Mouse (Mus musculus) liver, embryonic 11.5 days (tissue): ENCODE measurements at regions not wholly inside any gene's neighbourhood (a gene's known extent, or its start where the extent isn't known, plus 50 kb on each side); places are given as distances from the start of the nearest gene placed in this dataset.

Source experiments
- ATAC-seq: fragments of 200-750 bp; cut with Nextera tagmentation; replicated peaks from 2 replicates; pipeline ENCODE4 v1.8.0; 2017; ENCODE audit warnings: moderate number of reproducible peaks, mild to moderate bottlenecking, moderate TSS enrichment, moderate library complexity; ENCODE audit not compliant: low FRiP score
- DNase-seq: peaks from one replicate; pipeline ENCODE4 v3.0.0-alpha.2; 2017; ENCODE audit warnings: low spot score
- H3K27ac ChIP-seq: fragments of 300-500 bp; sonication (generic); 2 replicates; pipeline ENCODE4 v1.5.1; 2014; ENCODE audit warnings: mild to moderate bottlenecking, low read depth, low read length, control low read depth
- H3K27me3 ChIP-seq: fragments of 300-500 bp; sonication (generic); replicated peaks from 2 replicates; pipeline ENCODE4 v1.6.1; 2014; ENCODE audit warnings: low read length, mixed read lengths; ENCODE audit not compliant: control insufficient read depth, insufficient read depth
- H3K36me3 ChIP-seq: fragments of 300-500 bp; sonication (generic); 2 replicates; pipeline ENCODE4 v1.6.1; 2014; ENCODE audit warnings: mild to moderate bottlenecking, low read length, moderate library complexity, mixed read lengths; ENCODE audit not compliant: control insufficient read depth, insufficient read depth
- H3K4me1 ChIP-seq: fragments of 300-500 bp; sonication (generic); replicated peaks from 2 replicates; pipeline ENCODE4 v1.6.1; 2014; ENCODE audit warnings: low read length, mixed read lengths; ENCODE audit not compliant: control insufficient read depth, insufficient read depth
- H3K4me2 ChIP-seq: fragments of 300-500 bp; sonication (generic); 2 replicates; pipeline ENCODE4 v1.6.1; 2014; ENCODE audit warnings: mild to moderate bottlenecking, control low read depth, moderate library complexity
- H3K4me3 ChIP-seq: fragments of 300-500 bp; sonication (generic); 2 replicates; pipeline ENCODE4 v1.5.1; 2014; ENCODE audit warnings: low read depth, low read length, control low read depth
- H3K9ac ChIP-seq: fragments of 300-500 bp; sonication (generic); 2 replicates; pipeline ENCODE4 v1.6.1; 2014; ENCODE audit warnings: low read depth, low read length, control low read depth
- H3K9me3 ChIP-seq: fragments of 300-500 bp; sonication (generic); 2 replicates; pipeline ENCODE4 v1.6.1; 2016; ENCODE audit warnings: low read length, inconsistent platforms, mixed read lengths; ENCODE audit not compliant: control insufficient read depth
- WGBS: fragments of 180-500 bp; shearing (Covaris S2); extraction: QIAGEN DNeasy Blood & Tissue Kit; methylation state at CpG from one replicate; pipeline ENCODE4 v1.1.7; 2014; 5-methylcytosine and 5-hydroxymethylcytosine counted together

DNA sequence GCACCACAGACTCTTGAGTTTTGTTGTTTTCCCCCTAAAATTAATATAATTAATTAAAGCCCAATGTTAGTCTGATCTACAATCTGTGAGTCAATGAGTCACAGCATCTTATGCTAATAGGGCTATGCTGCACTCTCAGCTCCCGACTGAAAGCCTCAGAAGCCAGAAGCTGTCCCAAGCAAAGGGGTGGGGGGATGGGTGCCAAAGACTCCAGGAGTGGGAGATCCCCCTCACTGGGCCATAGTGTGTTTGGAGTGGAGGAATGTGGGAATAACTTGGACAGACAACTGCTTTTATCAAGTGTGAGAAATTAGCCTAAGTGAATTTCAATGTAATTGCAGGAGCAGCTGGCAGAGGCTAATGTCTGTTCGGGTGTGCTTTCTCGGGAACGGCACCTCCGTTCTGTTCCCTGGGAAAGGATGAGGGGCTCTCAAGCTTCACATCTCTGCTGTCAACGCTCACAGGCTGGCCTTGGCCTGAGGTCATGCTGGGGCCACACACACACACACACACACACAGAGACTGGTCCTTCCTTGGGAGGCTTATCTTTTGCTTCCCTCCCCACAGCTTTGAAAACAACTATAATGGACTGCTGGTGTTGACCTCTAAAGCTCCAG, 124.2 kb upstream of the 1700016C15Rik start:
- H3K4me1 ChIP-seq: 0 out of 2 replicates have a peak, but pooled peaks cover 2% of the 10 kb centered on the region
- WGBS: 52% methylated on average over 6 of the region's 6 CpGs
- no peak overlapping the region for H3K27ac ChIP-seq
- no peaks in the 10 kb centered on the region for H3K27me3 ChIP-seq
- no peaks in the 10 kb centered on the region for H3K36me3 ChIP-seq
- H3K9me3 ChIP-seq: no peaks in the 10 kb centered on the region
- H3K9ac ChIP-seq: no peak overlapping the region
- no peak overlapping the region for H3K4me3 ChIP-seq
- ATAC-seq (no peak), DNase-seq (no peak)
- H3K4me2 ChIP-seq: no peak overlapping the region

DNA sequence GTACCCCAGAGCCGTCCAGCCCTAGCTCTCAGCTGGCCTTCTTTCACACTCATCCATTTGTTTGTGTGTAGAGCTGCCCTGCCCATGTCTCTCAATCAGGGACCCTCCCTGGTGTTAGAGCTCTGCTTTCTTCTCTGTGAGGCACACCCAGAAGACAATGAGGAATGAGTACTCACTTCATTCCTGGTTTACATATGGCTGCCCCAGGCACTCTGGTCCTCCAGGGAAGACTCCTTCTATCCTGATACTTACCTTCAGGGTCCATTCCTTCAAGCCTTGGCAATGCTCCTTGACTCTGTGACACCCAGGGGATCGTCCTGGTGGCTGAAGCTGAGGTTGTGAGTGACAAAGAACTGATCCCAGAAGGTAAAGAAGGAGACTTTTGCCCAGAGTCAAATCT, 122.0 kb upstream of the 1700016C15Rik start:
- no peak for DNase-seq
- Histone ChIP-seq H3K9me3 (no peaks in the 10 kb centered on the region), H3K9ac (no peak overlapping the region), H3K4me3 (no peak overlapping the region), H3K4me1 (0 out of 2 replicates have a peak, but pooled peaks cover 5% of the 10 kb centered on the region), H3K27ac (no peak overlapping the region), H3K27me3 (no peaks in the 10 kb centered on the region), H3K4me2 (no peak overlapping the region), H3K36me3 (no peaks in the 10 kb centered on the region)
- WGBS: 70% methylated on average over 2 of the region's 2 CpGs
- ATAC-seq: no peak

DNA sequence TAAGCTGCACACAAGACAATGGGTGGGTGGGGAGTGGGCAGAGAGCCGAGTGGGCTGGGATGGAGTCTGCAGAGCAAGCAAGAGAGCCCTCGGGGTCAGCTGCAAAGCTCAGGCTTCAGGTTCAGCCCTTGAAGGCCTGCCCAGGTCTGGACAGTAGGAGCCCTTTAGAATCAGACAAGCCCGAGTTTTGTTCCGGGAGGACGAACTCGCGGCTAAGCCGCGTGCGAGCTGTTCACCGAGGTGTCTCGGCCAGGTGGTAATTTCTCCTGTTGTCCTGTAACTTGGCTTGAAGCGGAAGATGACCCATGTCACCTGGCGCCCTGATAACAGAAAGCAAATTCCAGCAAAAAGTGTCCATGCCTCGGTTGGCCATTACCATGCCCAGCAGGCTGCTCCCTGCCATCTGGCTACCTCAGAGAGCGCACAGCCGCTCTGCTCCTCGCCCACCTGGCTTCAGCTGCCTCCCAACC, 121.0 kb upstream of the 1700016C15Rik start:
- H3K4me3 ChIP-seq: no peak overlapping the region
- no peak overlapping the region for H3K27ac ChIP-seq
- DNase-seq (no peak), ATAC-seq (no peak)
- H3K4me1 ChIP-seq: 0 out of 2 replicates have a peak, but pooled peaks cover 5% of the 10 kb centered on the region
- H3K9ac ChIP-seq: no peak overlapping the region
- H3K36me3 ChIP-seq: no peaks in the 10 kb centered on the region
- no peaks in the 10 kb centered on the region for H3K27me3 ChIP-seq
- H3K9me3 ChIP-seq: no peaks in the 10 kb centered on the region
- no peak overlapping the region for H3K4me2 ChIP-seq
- WGBS: 85% methylated on average over 18 of the region's 18 CpGs

DNA sequence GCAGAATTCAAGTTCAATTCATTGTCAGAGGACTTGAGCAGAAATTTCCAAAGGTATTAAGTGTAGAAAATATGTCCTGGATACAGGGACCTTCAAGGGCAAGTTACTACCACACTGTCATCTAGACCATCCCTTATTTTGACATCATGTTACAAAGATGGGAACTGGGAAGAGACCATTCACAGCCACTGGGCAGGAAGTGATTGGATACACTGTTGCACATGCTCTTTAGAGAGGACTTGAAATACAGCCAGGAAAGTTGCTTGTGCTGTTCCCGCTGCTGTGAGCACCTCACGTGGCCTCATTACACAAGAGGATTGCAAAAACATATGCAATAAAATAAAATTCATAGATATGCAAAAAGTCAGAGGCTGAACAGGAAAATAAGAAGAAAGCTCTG, 120.4 kb upstream of the 1700016C15Rik start:
- WGBS: 85% methylated on average over 2 of the region's 2 CpGs
- no peaks in the 10 kb centered on the region for H3K27me3 ChIP-seq
- H3K27ac ChIP-seq: no peak overlapping the region
- no peak overlapping the region for H3K9ac ChIP-seq
- no peak overlapping the region for H3K4me3 ChIP-seq
- ATAC-seq (no peak), DNase-seq (no peak)
- no peaks in the 10 kb centered on the region for H3K9me3 ChIP-seq
- 0 out of 2 replicates have a peak, but pooled peaks cover 5% of the 10 kb centered on the region for H3K4me1 ChIP-seq
- no peak overlapping the region for H3K4me2 ChIP-seq
- no peaks in the 10 kb centered on the region for H3K36me3 ChIP-seq

DNA sequence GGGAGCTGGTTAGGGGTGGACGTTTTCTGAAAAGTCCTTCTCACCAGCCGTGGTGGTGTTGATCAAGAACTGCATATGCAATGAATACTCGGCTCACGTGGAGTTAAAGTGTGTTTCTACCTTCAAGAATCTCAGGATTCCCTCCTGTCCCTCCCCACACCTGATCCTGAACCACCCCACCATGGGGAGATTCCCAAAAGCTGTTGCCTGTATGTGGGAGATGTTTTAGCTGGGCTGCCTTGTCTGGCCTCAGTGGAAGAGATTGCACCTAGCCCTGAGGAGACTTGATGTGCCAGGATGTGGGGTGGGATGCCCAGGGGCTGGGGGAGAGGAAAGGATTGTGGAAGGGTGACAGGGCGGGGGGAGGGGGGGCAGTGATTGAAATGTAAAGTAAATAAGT, 119.9 kb upstream of the 1700016C15Rik start:
- Histone ChIP-seq H3K27ac (no peak overlapping the region), H3K9me3 (no peaks in the 10 kb centered on the region), H3K4me2 (no peak overlapping the region), H3K4me1 (0 out of 2 replicates have a peak, but pooled peaks cover 5% of the 10 kb centered on the region), H3K27me3 (no peaks in the 10 kb centered on the region), H3K4me3 (no peak overlapping the region), H3K36me3 (no peaks in the 10 kb centered on the region), H3K9ac (no peak overlapping the region)
- no peak for DNase-seq
- no peak for ATAC-seq
- 62% methylated on average over 5 of the region's 5 CpGs for WGBS

DNA sequence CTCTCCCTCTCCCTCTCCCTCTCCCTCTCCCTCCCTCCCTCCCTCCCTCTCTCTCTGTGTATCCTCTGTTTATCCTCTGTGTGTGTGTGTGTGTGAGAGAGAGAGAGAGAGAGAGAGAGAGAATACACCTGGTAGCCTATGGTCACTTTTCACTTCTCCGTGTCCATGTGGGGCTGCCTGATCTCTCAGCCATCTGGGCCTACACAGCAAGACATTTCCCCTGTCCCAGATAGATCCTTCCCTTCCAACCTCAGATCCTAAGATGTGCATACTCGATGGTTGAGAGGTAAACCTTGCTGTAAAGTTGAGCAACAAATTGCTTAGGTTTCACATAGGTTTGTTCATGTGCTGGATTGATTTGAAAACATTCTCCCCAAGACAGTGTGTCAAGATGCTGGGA, 119.5 kb upstream of the 1700016C15Rik start:
- ATAC-seq (no peak), DNase-seq (no peak)
- Histone ChIP-seq H3K27me3 (no peaks in the 10 kb centered on the region), H3K9me3 (no peaks in the 10 kb centered on the region), H3K4me3 (no peak overlapping the region), H3K27ac (no peak overlapping the region), H3K4me2 (no peak overlapping the region), H3K4me1 (0 out of 2 replicates have a peak, but pooled peaks cover 5% of the 10 kb centered on the region), H3K9ac (no peak overlapping the region), H3K36me3 (no peaks in the 10 kb centered on the region)
- 58% methylated on average over 2 of the region's 2 CpGs for WGBS

DNA sequence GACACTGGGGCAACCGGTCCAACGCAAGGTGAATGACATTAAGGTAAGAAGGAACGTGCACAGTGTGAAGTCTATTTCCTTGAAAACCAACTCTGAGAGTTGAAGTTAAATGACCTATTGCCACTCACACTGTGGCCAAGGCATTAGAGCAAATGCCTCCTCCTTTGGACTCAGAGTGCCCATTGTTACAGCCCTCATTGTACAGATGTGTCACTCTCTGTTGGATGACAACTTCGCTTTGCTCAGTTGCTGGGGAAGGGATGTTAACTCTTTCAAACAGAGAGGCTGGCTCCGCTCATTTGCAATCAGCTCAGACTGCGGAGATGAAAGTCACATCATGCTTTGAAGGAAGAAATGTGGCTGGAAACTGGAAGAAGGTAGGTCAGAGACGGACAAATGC, 117.1 kb upstream of the 1700016C15Rik start:
- Histone ChIP-seq H3K4me2 (no peak overlapping the region), H3K27me3 (no peaks in the 10 kb centered on the region), H3K4me3 (no peak overlapping the region), H3K27ac (no peak overlapping the region), H3K36me3 (no peaks in the 10 kb centered on the region), H3K4me1 (peaks cover 5% of the 10 kb centered on the region; the same call in 1 of the 2 replicates), H3K9ac (no peak overlapping the region), H3K9me3 (no peaks in the 10 kb centered on the region)
- WGBS: 74% methylated on average over 7 of the region's 7 CpGs
- ATAC-seq (no peak), DNase-seq (no peak)

DNA sequence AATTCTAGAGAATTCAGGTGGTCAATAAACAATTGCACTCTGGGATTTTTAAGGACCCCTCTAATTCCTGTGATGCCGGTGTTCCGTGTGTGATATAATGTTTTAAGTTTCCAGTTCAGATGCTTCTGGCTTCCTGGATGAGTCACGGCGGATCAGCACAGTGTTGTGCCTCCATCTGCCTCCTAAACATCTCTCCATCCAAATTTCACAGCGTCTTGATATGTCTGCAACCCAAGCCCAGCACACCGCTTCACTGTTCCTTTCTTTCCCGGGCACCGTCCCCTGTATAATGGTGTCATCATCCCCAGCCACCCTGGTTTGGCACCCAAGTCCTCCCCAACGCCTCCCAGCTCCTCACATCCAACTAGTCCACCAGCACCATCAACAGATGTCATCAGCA, 114.0 kb upstream of the 1700016C15Rik start:
- H3K9me3 ChIP-seq: no peaks in the 10 kb centered on the region
- no peak overlapping the region for H3K9ac ChIP-seq
- H3K4me3 ChIP-seq: no peak overlapping the region
- DNase-seq: no peak
- peaks cover 5% of the 10 kb centered on the region; the same call in 1 of the 2 replicates for H3K4me1 ChIP-seq
- H3K27ac ChIP-seq: no peak overlapping the region; the same call in 1 of the 2 replicates
- no peak for ATAC-seq
- H3K27me3 ChIP-seq: no peaks in the 10 kb centered on the region
- H3K4me2 ChIP-seq: no peak overlapping the region
- 88% methylated on average over 9 of the region's 9 CpGs for WGBS
- no peaks in the 10 kb centered on the region for H3K36me3 ChIP-seq
